Mouse (Mus musculus) heart, embryonic 14.5 days (tissue): ENCODE results near the gene Tomm40l. TPM values are rescaled to one million over a fixed set of nuclear protein-coding genes. Genes with fewer than 3 reads are reported as not detected.

Source experiments
- ATAC-seq: fragments of 200-750 bp; cut with Nextera tagmentation; 2 replicates; pipeline ENCODE4 v1.8.0; 2017; ENCODE audit warnings: low read depth, moderate TSS enrichment; ENCODE audit not compliant: insufficient number of reproducible peaks, insufficient read depth, low FRiP score
- H3K27ac ChIP-seq, 2 experiments: fragments of 200-500 bp in 1 of 2; fragments of 300-500 bp in 1 of 2; sonication (generic) in 1 of 2; replicated peaks in 1 of 2; 2 replicates each; pipeline ENCODE4 v1.5.1; 2012 to 2014; ENCODE audit warnings: low read depth in 2 of 2, low read length in 2 of 2, control low read depth in 1 of 2, mild to moderate bottlenecking in 1 of 2, mixed read lengths in 1 of 2; ENCODE audit not compliant: control insufficient read depth in 1 of 2, insufficient read depth in 1 of 2
- H3K27me3 ChIP-seq: fragments of 300-500 bp; sonication (generic); 2 replicates; pipeline ENCODE4 v1.6.1; 2014; ENCODE audit warnings: mild to moderate bottlenecking, low read length, control low read depth; ENCODE audit not compliant: control insufficient read depth, insufficient read depth
- H3K36me3 ChIP-seq: fragments of 300-500 bp; sonication (generic); 2 replicates; pipeline ENCODE4 v1.6.1; 2014; ENCODE audit warnings: mild to moderate bottlenecking, control low read depth, low read length, mixed read lengths; ENCODE audit not compliant: control insufficient read depth, insufficient read depth
- H3K4me1 ChIP-seq, 2 experiments: fragments of 200-500 bp in 1 of 2; fragments of 300-500 bp in 1 of 2; sonication (generic) in 1 of 2; 2 replicates each; pipeline ENCODE4 v1.6.1; 2012 to 2014; ENCODE audit warnings: low read length in 2 of 2, control low read depth in 1 of 2, mixed read lengths in 1 of 2; ENCODE audit not compliant: control insufficient read depth in 2 of 2, insufficient read depth in 2 of 2
- H3K4me2 ChIP-seq: fragments of 300-500 bp; sonication (generic); 2 replicates; pipeline ENCODE4 v1.6.1; 2014; ENCODE audit warnings: mild to moderate bottlenecking, low read length
- H3K4me3 ChIP-seq, 2 experiments: fragments of 200-500 bp in 1 of 2; fragments of 300-500 bp in 1 of 2; sonication (generic) in 1 of 2; 2 replicates each; pipeline ENCODE4 v1.5.1; 2012 to 2014; ENCODE audit warnings: low read length in 2 of 2, mild to moderate bottlenecking in 2 of 2, control low read depth in 1 of 2, low read depth in 1 of 2, moderate library complexity in 1 of 2; ENCODE audit not compliant: control insufficient read depth in 1 of 2, insufficient read depth in 1 of 2
- H3K9ac ChIP-seq: fragments of 300-500 bp; sonication (generic); 2 replicates; pipeline ENCODE4 v1.6.1; 2014; ENCODE audit warnings: mild to moderate bottlenecking, low read length
- H3K9me3 ChIP-seq: fragments of 300-500 bp; sonication (generic); 2 replicates; pipeline ENCODE4 v1.6.1; 2016; ENCODE audit warnings: low read length, control low read depth; ENCODE audit not compliant: control insufficient read depth
- WGBS: fragments of 180-500 bp; shearing (Covaris S2); extraction: QIAGEN DNeasy Blood & Tissue Kit; methylation state at CpG from one replicate; pipeline ENCODE4 v1.1.7; 2014; 5-methylcytosine and 5-hydroxymethylcytosine counted together
- polyA plus RNA-seq: library from polyadenylated mRNA; unstranded; fragments of >200 nt; fragmentation: Nextera tagmentation; extraction: Ambion mirVana; gene quantifications from 2 replicates; pipeline ENCODE4 v1.2.1, GENCODE M21; 2014

The Tomm40l gene
- 54.2 and 58.4 TPM in 2 replicates for polyA plus RNA-seq

- Histone ChIP-seq H3K36me3 (peaks cover 31% of the 10 kb centered on the region), H3K9ac (peak within 1 kb of the TSS; percentile 80), H3K4me3 (peak within 1 kb of the TSS; percentile 49 to 70), H3K4me1 (peaks cover 5 to 16% of the 10 kb centered on the region in 2 experiments), H3K4me2 (peak within 1 kb of the TSS; percentile 87), H3K27ac (peak within 1 kb of the TSS; percentile 81 to 93), H3K9me3 (no peaks in the 10 kb centered on the region), H3K27me3 (no peaks in the 10 kb centered on the region)
- ATAC-seq = peak; percentile 97
- 2% methylated on average over 28 of the region's 28 CpGs for WGBS
These were observed at the start of gene Tomm40l for GRCm38 (mm10) chr1:171222238-171223155. Tomm40l (minus strand) TSS chr1:171222514.

DNA sequence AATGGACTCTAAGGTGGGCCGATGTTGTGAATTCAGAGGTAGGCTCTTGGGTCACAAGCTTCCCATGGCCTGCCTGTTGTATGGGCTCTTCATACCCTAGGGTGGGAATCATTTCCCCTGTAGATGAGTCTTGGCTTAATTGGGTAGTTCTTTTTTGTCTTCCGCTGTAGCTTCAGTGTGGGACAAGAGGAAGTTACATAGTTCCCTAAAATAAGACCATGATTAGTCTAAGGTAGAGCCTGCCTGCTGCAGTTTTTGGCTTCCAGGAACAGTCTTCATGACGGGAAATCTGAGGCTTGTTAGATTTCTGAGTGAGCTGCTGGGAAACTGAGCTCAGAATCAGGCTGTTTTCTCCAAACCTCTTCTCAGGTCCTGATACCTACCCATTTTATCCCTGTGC lies 49.8 kb upstream of the Tomm40l start:
- H3K36me3 ChIP-seq = peaks cover 49% of the 10 kb centered on the region
- H3K4me2 ChIP-seq = peak overlapping the region; percentile 82
- no peaks in the 10 kb centered on the region for H3K27me3 ChIP-seq
- no peak overlapping the region for H3K27ac ChIP-seq
- no peak for ATAC-seq
- 84% methylated on average over 3 of the region's 3 CpGs for WGBS
- H3K4me3 ChIP-seq = no peak overlapping the region
- no peak overlapping the region for H3K9ac ChIP-seq
- H3K9me3 ChIP-seq = no peaks in the 10 kb centered on the region
- peaks cover 6 to 17% of the 10 kb centered on the region in 2 experiments; a peak in 3 of 4 replicates for H3K4me1 ChIP-seq

DNA sequence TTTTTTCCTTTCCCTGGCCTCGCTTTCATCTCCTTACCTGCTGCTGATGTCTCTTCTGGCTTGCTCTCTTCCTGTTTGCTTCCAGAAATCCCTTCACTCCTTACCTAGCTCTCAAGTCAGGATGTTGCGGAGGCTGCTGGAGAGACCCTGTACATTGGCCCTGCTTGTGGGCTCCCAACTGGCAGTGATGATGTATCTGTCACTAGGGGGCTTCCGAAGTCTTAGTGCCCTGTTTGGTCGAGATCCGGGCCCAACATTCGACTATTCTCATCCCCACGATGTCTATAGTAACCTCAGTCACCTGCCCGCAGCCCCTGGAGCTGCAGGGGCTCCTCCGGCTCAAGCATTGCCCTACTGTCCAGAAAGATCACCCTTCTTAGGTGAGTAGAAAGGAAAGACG lies 49.3 kb upstream of the Tomm40l start:
- Histone ChIP-seq H3K9ac (no peak overlapping the region), H3K4me2 (peak overlapping the region; percentile 82), H3K27ac (0 out of 4 replicates have a peak overlapping the region, but pooled peaks of 1 of the 2 experiments have one; percentile 26), H3K9me3 (no peaks in the 10 kb centered on the region), H3K4me1 (peaks cover 6 to 17% of the 10 kb centered on the region in 2 experiments; a peak in 3 of 4 replicates), H3K27me3 (no peaks in the 10 kb centered on the region), H3K36me3 (peaks cover 44% of the 10 kb centered on the region), H3K4me3 (no peak overlapping the region)
- ATAC-seq = no peak
- WGBS = 61% methylated on average over 10 of the region's 10 CpGs

DNA sequence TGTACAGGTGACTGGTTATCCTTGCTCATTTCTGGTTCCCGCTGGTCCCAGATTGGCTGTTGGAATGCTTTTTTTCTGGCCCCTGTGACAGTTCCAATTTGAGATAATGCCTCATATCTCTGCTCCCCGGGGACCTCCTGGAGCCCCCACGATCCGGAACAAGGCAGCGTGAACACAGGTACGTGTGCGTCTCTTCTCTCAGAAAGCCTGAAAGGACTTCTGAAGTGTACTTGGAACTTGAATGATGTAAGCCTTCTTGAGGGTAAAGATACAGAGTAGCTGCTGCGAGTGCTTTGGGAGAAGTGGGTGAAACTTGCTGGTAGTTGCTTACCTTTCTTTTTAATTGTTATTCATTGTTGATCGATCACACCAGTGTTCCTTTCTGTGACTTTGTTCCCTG lies 48.9 kb upstream of the Tomm40l start:
- 36% methylated on average over 9 of the region's 9 CpGs for WGBS
- H3K27ac ChIP-seq = no peak overlapping the region
- no peak for ATAC-seq

GRCm38 (mm10) chr1:171270573-171270900 lies 48.2 kb upstream of the Tomm40l start:
- Histone ChIP-seq H3K9ac (peak overlapping the region; percentile 88), H3K9me3 (no peaks in the 10 kb centered on the region), H3K27ac (0 out of 4 replicates have a peak overlapping the region, but pooled peaks of 1 of the 2 experiments have one; percentile 68), H3K4me2 (peak overlapping the region; percentile 82), H3K4me1 (peaks cover 6 to 17% of the 10 kb centered on the region in 2 experiments; a peak in 3 of 4 replicates), H3K27me3 (no peaks in the 10 kb centered on the region), H3K36me3 (peaks cover 33% of the 10 kb centered on the region), H3K4me3 (peak overlapping the region; percentile 77)
- under 1% methylated on average over 17 of the region's 19 CpGs for WGBS
- peak; percentile 67 for ATAC-seq

More for the DNA sequence above, 48.9 kb upstream of the Tomm40l start:
- H3K9me3 ChIP-seq = no peaks in the 10 kb centered on the region
- H3K4me1 ChIP-seq = peaks cover 6 to 17% of the 10 kb centered on the region in 2 experiments; a peak in 3 of 4 replicates
- H3K4me3 ChIP-seq = peak overlapping the region; percentile 77
- H3K27me3 ChIP-seq = no peaks in the 10 kb centered on the region
- H3K36me3 ChIP-seq = peaks cover 40% of the 10 kb centered on the region
- H3K4me2 ChIP-seq = peak overlapping the region; percentile 82
- peak overlapping the region; percentile 88 for H3K9ac ChIP-seq

GRCm38 (mm10) chr1:171269848-171270572 lies 47.7 kb upstream of the Tomm40l start, which contains the start of gene B4galt3:
B4galt3 (plus strand) TSS chr1:171270328.
- Histone ChIP-seq H3K4me1 (peaks cover 6 to 17% of the 10 kb centered on the region in 2 experiments; a peak in 3 of 4 replicates), H3K4me2 (peak within 1 kb of the TSS; percentile 82), H3K9me3 (no peaks in the 10 kb centered on the region), H3K27me3 (no peaks in the 10 kb centered on the region), H3K36me3 (peaks cover 28% of the 10 kb centered on the region), H3K9ac (peak within 1 kb of the TSS; percentile 88), H3K27ac (peak within 1 kb of the TSS; percentile 61 to 68), H3K4me3 (peak within 1 kb of the TSS; percentile 77)
- 4% methylated on average over 36 of the region's 36 CpGs for WGBS
- ATAC-seq = peak; percentile 90

DNA sequence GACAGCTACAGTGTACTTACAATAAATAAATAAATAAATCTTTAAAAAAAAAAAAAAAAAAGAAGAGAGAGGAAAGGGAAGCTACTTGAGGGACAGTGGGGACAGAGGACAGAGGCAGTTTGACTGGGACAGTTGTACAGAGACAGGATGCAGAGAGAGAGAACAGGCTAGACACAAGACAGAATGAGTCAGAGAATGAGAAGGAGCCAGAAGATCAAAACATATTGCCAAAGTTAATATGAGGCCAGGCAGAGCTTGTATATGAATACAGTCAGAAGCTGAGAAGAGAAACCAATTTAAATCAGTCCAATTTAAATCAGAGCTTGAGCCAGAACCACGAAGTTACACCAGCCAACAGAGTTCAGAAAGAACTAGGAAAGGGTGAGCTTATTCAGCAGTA lies 46.0 kb upstream of the Tomm40l start:
- Histone ChIP-seq H3K4me2 (no peak overlapping the region), H3K4me1 (peaks cover 6 to 22% of the 10 kb centered on the region in 2 experiments; a peak in 3 of 4 replicates), H3K27me3 (no peaks in the 10 kb centered on the region), H3K9ac (no peak overlapping the region), H3K27ac (no peak overlapping the region), H3K9me3 (no peaks in the 10 kb centered on the region), H3K4me3 (no peak overlapping the region), H3K36me3 (peaks cover 11% of the 10 kb centered on the region)
- ATAC-seq = no peak
- 63% methylated on average over 1 of the region's 1 CpGs for whole genome bisulfite sequencing
